Mouse (Mus musculus): ENCODE results near the gene Foxq1. TPM values are rescaled to one million over a fixed set of nuclear protein-coding genes. Genes with fewer than 3 reads are reported as not detected.

Gene Foxq1
- polyA plus RNA-seq, 1 experiment, result 2.4 TPM

GRCm38 (mm10) chr13:31587341-31587740, 31.4 kb downstream of the Foxq1 start:
- TF ChIP-seq SRF (IDR thresholded peaks at IDR 0.05; ENCODE audit: control insufficient read depth, insufficient read length, low read depth), result no peak
- no peak for TF ChIP-seq TCF12 (IDR thresholded peaks at IDR 0.05; ENCODE audit: insufficient read depth, poor library complexity, severe bottlenecking)
- no peak for TF ChIP-seq POLR2AphosphoS2 (IDR thresholded peaks at IDR 0.05; ENCODE audit: insufficient read length, low read depth)
- TF ChIP-seq CEBPB (IDR thresholded peaks at IDR 0.05; ENCODE audit: insufficient read depth, poor library complexity, severe bottlenecking), result no peak
- no peak for TF ChIP-seq E2F4 (IDR thresholded peaks at IDR 0.05; ENCODE audit: insufficient read depth)
- TF ChIP-seq POLR2A (IDR thresholded peaks at IDR 0.05; ENCODE audit: insufficient read length, low read depth), result no peak
- no peak for TF ChIP-seq MAX (IDR thresholded peaks at IDR 0.05; ENCODE audit: low read depth)
- no peak for TF ChIP-seq MYOG (IDR thresholded peaks at IDR 0.05; ENCODE audit: control insufficient read depth in 1 of 3, insufficient read depth in 1 of 3, insufficient read length in 2 of 3, low read depth in 2 of 3)
- no peak for TF ChIP-seq USF1 (IDR thresholded peaks at IDR 0.05; ENCODE audit: low read depth)
- no peak for TF ChIP-seq REST (IDR thresholded peaks at IDR 0.05; ENCODE audit: insufficient read depth, insufficient read length)
- no peak for TF ChIP-seq TCF3 (IDR thresholded peaks at IDR 0.05; ENCODE audit: insufficient read length, low read depth)
- no peak for TF ChIP-seq MYOD1 (IDR thresholded peaks at IDR 0.05; ENCODE audit: control insufficient read depth in 1 of 3, insufficient read length in 2 of 3, low read depth in 2 of 3)
- Histone ChIP-seq H3K36me3 (ENCODE audit: control insufficient read depth, insufficient read depth) (no peaks in the 10 kb centered on the region), H3K79me2 (ENCODE audit: control insufficient read depth, insufficient read depth) (no peaks in the 10 kb centered on the region), H3K4me2 (ENCODE audit: low read depth) (no peak overlapping the region), H3K27me3 (ENCODE audit: control insufficient read depth, insufficient read depth, insufficient read length) (no peaks in the 10 kb centered on the region), H3K4me3 (no peak overlapping the region), H3ac (ENCODE audit: control insufficient read depth, insufficient read length) (no peak overlapping the region)

GRCm38 (mm10) chr13:31599576-31599975, 43.6 kb downstream of the Foxq1 start:
- no peak for TF ChIP-seq SRF (IDR thresholded peaks at IDR 0.05; ENCODE audit: control insufficient read depth, insufficient read length, low read depth)
- TF ChIP-seq MAX (IDR thresholded peaks at IDR 0.05; ENCODE audit: low read depth), result no peak
- no peak for TF ChIP-seq TCF3 (IDR thresholded peaks at IDR 0.05; ENCODE audit: insufficient read length, low read depth)
- TF ChIP-seq CEBPB (IDR thresholded peaks at IDR 0.05; ENCODE audit: insufficient read depth, poor library complexity, severe bottlenecking), result no peak
- TF ChIP-seq POLR2AphosphoS2 (IDR thresholded peaks at IDR 0.05; ENCODE audit: insufficient read length, low read depth), result no peak
- TF ChIP-seq POLR2A (IDR thresholded peaks at IDR 0.05; ENCODE audit: insufficient read length, low read depth), result no peak
- TF ChIP-seq E2F4 (IDR thresholded peaks at IDR 0.05; ENCODE audit: insufficient read depth), result no peak
- TF ChIP-seq MYOD1 (IDR thresholded peaks at IDR 0.05; ENCODE audit: control insufficient read depth in 1 of 3, insufficient read length in 2 of 3, low read depth in 2 of 3), result no peak
- TF ChIP-seq USF1 (IDR thresholded peaks at IDR 0.05; ENCODE audit: low read depth), result no peak
- TF ChIP-seq MYOG (IDR thresholded peaks at IDR 0.05; ENCODE audit: control insufficient read depth in 1 of 3, insufficient read depth in 1 of 3, insufficient read length in 2 of 3, low read depth in 2 of 3), result no peak
- no peak for TF ChIP-seq TCF12 (IDR thresholded peaks at IDR 0.05; ENCODE audit: insufficient read depth, poor library complexity, severe bottlenecking)
- no peak for TF ChIP-seq REST (IDR thresholded peaks at IDR 0.05; ENCODE audit: insufficient read depth, insufficient read length)
- no peaks in the 10 kb centered on the region for H3K79me2 ChIP-seq (ENCODE audit: control insufficient read depth, insufficient read depth)
- no peak overlapping the region for H3ac ChIP-seq (ENCODE audit: control insufficient read depth, insufficient read length)
- H3K4me2 ChIP-seq (ENCODE audit: low read depth), result no peak overlapping the region
- no peak overlapping the region for H3K4me3 ChIP-seq
- H3K36me3 ChIP-seq (ENCODE audit: control insufficient read depth, insufficient read depth), result no peaks in the 10 kb centered on the region
- no peaks in the 10 kb centered on the region for H3K27me3 ChIP-seq (ENCODE audit: control insufficient read depth, insufficient read depth, insufficient read length)

GRCm38 (mm10) chr13:31603964-31604363, 48.0 kb downstream of the Foxq1 start:
- Histone ChIP-seq H3K4me3 (no peak overlapping the region), H3ac (ENCODE audit: control insufficient read depth, insufficient read length) (no peak overlapping the region), H3K4me2 (ENCODE audit: low read depth) (no peak overlapping the region), H3K36me3 (ENCODE audit: control insufficient read depth, insufficient read depth) (no peaks in the 10 kb centered on the region), H3K27me3 (ENCODE audit: control insufficient read depth, insufficient read depth, insufficient read length) (no peaks in the 10 kb centered on the region), H3K79me2 (ENCODE audit: control insufficient read depth, insufficient read depth) (no peaks in the 10 kb centered on the region)
- TF ChIP-seq POLR2A (IDR thresholded peaks at IDR 0.05; ENCODE audit: insufficient read length, low read depth) (no peak), TCF12 (IDR thresholded peaks at IDR 0.05; ENCODE audit: insufficient read depth, poor library complexity, severe bottlenecking) (no peak), MYOD1 (IDR thresholded peaks at IDR 0.05; ENCODE audit: control insufficient read depth in 1 of 3, insufficient read length in 2 of 3, low read depth in 2 of 3) (no peak), E2F4 (IDR thresholded peaks at IDR 0.05; ENCODE audit: insufficient read depth) (no peak), CEBPB (IDR thresholded peaks at IDR 0.05; ENCODE audit: insufficient read depth, poor library complexity, severe bottlenecking) (no peak), TCF3 (IDR thresholded peaks at IDR 0.05; ENCODE audit: insufficient read length, low read depth) (no peak), REST (IDR thresholded peaks at IDR 0.05; ENCODE audit: insufficient read depth, insufficient read length) (no peak), USF1 (IDR thresholded peaks at IDR 0.05; ENCODE audit: low read depth) (no peak), MAX (IDR thresholded peaks at IDR 0.05; ENCODE audit: low read depth) (no peak), SRF (IDR thresholded peaks at IDR 0.05; ENCODE audit: control insufficient read depth, insufficient read length, low read depth) (no peak), MYOG (IDR thresholded peaks at IDR 0.05; ENCODE audit: control insufficient read depth in 1 of 3, insufficient read depth in 1 of 3, insufficient read length in 2 of 3, low read depth in 2 of 3) (no peak), POLR2AphosphoS2 (IDR thresholded peaks at IDR 0.05; ENCODE audit: insufficient read length, low read depth) (no peak)

Other genes with a start within 250 kb of the Foxq1 start
- gene A530084C06Rik, start 3.2 kb downstream of the Foxq1 start, polyA plus RNA-seq (2012; fragmentation: generic; extraction: Trizol), result not detected
- 4.5 TPM for gene Foxf2, start 69.7 kb downstream of the Foxq1 start, polyA plus RNA-seq (2012; fragmentation: generic; extraction: Trizol)